Mouse (Mus musculus): ENCODE data around the gene Mrps36. TPM values are rescaled to one million over a fixed set of nuclear protein-coding genes. Genes with fewer than 3 reads are reported as not detected.

The Mrps36 gene
- polyA plus RNA-seq, 1 experiment from 2014 or later = 246 TPM

DNA sequence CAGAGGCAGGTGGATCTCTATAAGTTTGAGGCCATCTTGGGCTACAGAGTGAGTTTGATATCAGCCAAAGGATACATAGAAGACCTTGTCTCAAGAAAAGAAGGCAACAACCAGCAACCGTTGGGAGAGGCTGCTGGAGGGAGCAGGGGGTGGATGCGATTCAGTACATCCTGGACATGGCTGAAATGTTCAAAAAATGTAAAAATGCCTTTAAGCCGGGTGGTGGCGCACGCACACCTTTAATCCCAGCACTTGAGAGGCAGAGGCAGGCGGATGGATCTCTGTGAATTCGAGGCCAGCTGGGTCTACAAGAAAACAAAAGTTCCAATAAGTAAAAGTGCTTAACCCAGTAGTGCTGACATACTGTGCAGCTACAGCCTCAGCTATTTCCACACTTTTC is 56.9 kb downstream of the Mrps36 start:
- Histone ChIP-seq H3K36me3 (ENCODE audit: control insufficient read depth, insufficient read depth) (no peaks in the 10 kb centered on the region), H3K9me3 (replicated peaks; ENCODE audit: control insufficient read depth, low read length) (no peaks in the 10 kb centered on the region), H3K4me3 (ENCODE audit: low read length) (no peak overlapping the region), H3K9ac (ENCODE audit: low read length) (no peak overlapping the region), H3K4me1 (ENCODE audit: control insufficient read depth, insufficient read depth, low read length) (no peaks in the 10 kb centered on the region), H3K27me3 (ENCODE audit: control insufficient read depth, insufficient read depth, low read length) (no peaks in the 10 kb centered on the region), H3K4me2 (ENCODE audit: low read depth, low read length) (no peak overlapping the region), H3K27ac (ENCODE audit: low read length) (no peak overlapping the region)
- ATAC-seq (replicated peaks; ENCODE audit: extremely low read depth, insufficient read depth, low FRiP score) = no peak
- 55% methylated on average over 7 of the region's 7 CpGs for WGBS

Other genes with a start within 250 kb of the Mrps36 start
- 2.7 and 4.7 TPM in 2 replicates for gene Ocln, start 191.9 kb downstream of the Mrps36 start, polyA plus RNA-seq (2015; fragmentation: Nextera tagmentation; extraction: Ambion mirVana)
- 1.7 and 2.5 TPM in 2 replicates for gene Marveld2, start 127.7 kb downstream of the Mrps36 start, polyA plus RNA-seq (2015; fragmentation: Nextera tagmentation; extraction: Ambion mirVana)
- 228 and 262 TPM in 2 replicates for gene Ak6, start 93.7 kb downstream of the Mrps36 start, polyA plus RNA-seq (2015; fragmentation: Nextera tagmentation; extraction: Ambion mirVana)
- 20.6 and 23.2 TPM in 2 replicates for gene Rad17, start 93.6 kb downstream of the Mrps36 start, polyA plus RNA-seq (2015; fragmentation: Nextera tagmentation; extraction: Ambion mirVana)
- gene Taf9, start 93.1 kb downstream of the Mrps36 start, polyA plus RNA-seq (2015; fragmentation: Nextera tagmentation; extraction: Ambion mirVana) = 11.7 and 13.0 TPM in 2 replicates
- gene Ccdc125, start 74.9 kb downstream of the Mrps36 start, polyA plus RNA-seq (2015; fragmentation: Nextera tagmentation; extraction: Ambion mirVana) = 3.5 and 4.1 TPM in 2 replicates
- 64.4 and 67.7 TPM in 2 replicates for gene Cdk7, start 13.7 kb downstream of the Mrps36 start, polyA plus RNA-seq (2015; fragmentation: Nextera tagmentation; extraction: Ambion mirVana)
- gene Cenph, start 31.2 kb upstream of the Mrps36 start, polyA plus RNA-seq (2015; fragmentation: Nextera tagmentation; extraction: Ambion mirVana) = 14.6 and 16.7 TPM in 2 replicates
- gene Ccnb1, start 41.9 kb upstream of the Mrps36 start, polyA plus RNA-seq (2015; fragmentation: Nextera tagmentation; extraction: Ambion mirVana) = 187 and 205 TPM in 2 replicates
- 34.1 and 36.3 TPM in 2 replicates for gene Slc30a5, start 88.8 kb upstream of the Mrps36 start, polyA plus RNA-seq (2015; fragmentation: Nextera tagmentation; extraction: Ambion mirVana)

Measured in heart, embryonic 16.5 days (tissue).